In genomic region chr12:108811133-108811532, GRCm38 (mm10) we compare ENCODE assay signal across 8 mouse cellular contexts. TPM values are rescaled to one million over a fixed set of nuclear protein-coding genes. Genes with fewer than 3 reads are reported as not detected.
DNase-seq lines count a peak whose midpoint lies in the region; ATAC-seq and TF ChIP-seq lines count a peak whose summit lies in the region.

No protein-coding gene starts in this region.

- H3K27ac ChIP-seq in heart, postnatal 0 days (ENCODE audit: low read depth): no peak overlapping the region
- H3K27ac ChIP-seq in heart, embryonic 12.5 days (ENCODE audit: poor library complexity, severe bottlenecking): no peak overlapping the region
- H3K27ac ChIP-seq in liver, embryonic 11.5 days (ENCODE audit: low read depth, low read length): no peak overlapping the region
- H3K27ac ChIP-seq in stomach, postnatal 0 days (replicated peaks): no peak overlapping the region

- CTCF ChIA-PET in Patski (lab: Charles Lee): interaction anchor here (1.4 kb wide), 1 partner anchor 59 kb away, joined by 3 read pairs; no protein-coding TSS in a partner anchor

- TF ChIP-seq CTCF in heart, postnatal 0 days (IDR thresholded peaks at IDR 0.05; ENCODE audit: low read depth): peak; percentile 63
- TF ChIP-seq CTCF in Patski (IDR thresholded peaks at IDR 0.05): peak; percentile 78
- TF ChIP-seq CTCF in stomach, postnatal 0 days (IDR thresholded peaks at IDR 0.05; ENCODE audit: low read depth): peak; percentile 81

- TF ChIP-seq EP300 in heart, postnatal 0 days (IDR thresholded peaks at IDR 0.05; ENCODE audit: low read depth): no peak
- TF ChIP-seq EP300 in stomach, postnatal 0 days (optimal IDR thresholded peaks at IDR 0.05): no peak

- ATAC-seq in heart, postnatal 0 days (ENCODE audit: insufficient read depth, low read depth): no peak
- no peak for ATAC-seq in heart, embryonic 12.5 days (ENCODE audit: insufficient number of reproducible peaks, low FRiP score)
- ATAC-seq in Patski: peak; percentile 60
- 0 out of 2 replicates have a peak, but pooled peaks have one; percentile 42 for ATAC-seq in liver, embryonic 11.5 days (replicated peaks; ENCODE audit: low FRiP score)
- ATAC-seq in stomach, postnatal 0 days (ENCODE audit: low FRiP score, low TSS enrichment): peak; percentile 38; the same call in 1 of the 2 replicates

- peaks cover 30% of the 10 kb centered on the region for H3K36me3 ChIP-seq in heart, postnatal 0 days (replicated peaks; ENCODE audit: control insufficient read depth, insufficient read depth, low read length)
- H3K36me3 ChIP-seq in heart, embryonic 12.5 days: peaks cover 43% of the 10 kb centered on the region
- peaks cover 33% of the 10 kb centered on the region for H3K36me3 ChIP-seq in liver, embryonic 11.5 days (ENCODE audit: control insufficient read depth, insufficient read depth, low read length)
- H3K36me3 ChIP-seq in stomach, postnatal 0 days (ENCODE audit: control insufficient read depth, insufficient read depth, low read length): peaks cover 3% of the 10 kb centered on the region; the same call in 1 of the 2 replicates

- H3K9ac ChIP-seq in heart, postnatal 0 days (replicated peaks; ENCODE audit: low read depth, low read length): no peak overlapping the region
- H3K9ac ChIP-seq in heart, embryonic 12.5 days: no peak overlapping the region
- H3K9ac ChIP-seq in liver, embryonic 11.5 days (ENCODE audit: low read depth, low read length): no peak overlapping the region
- H3K9ac ChIP-seq in stomach, postnatal 0 days (ENCODE audit: low read length): no peak overlapping the region

- 41% methylated on average over 2 of the region's 2 CpGs for whole genome bisulfite sequencing in heart, postnatal 0 days
- WGBS in heart, embryonic 12.5 days: 62% methylated on average over 2 of the region's 2 CpGs
- WGBS in liver, embryonic 11.5 days: 60% methylated on average over 2 of the region's 2 CpGs
- WGBS in stomach, postnatal 0 days: 35% methylated on average over 2 of the region's 2 CpGs

- POLR2A ChIA-PET in Patski (lab: Charles Lee): interaction anchor here (0.6 kb wide), 1 partner anchor 148 kb away, joined by 3 read pairs; no protein-coding TSS in a partner anchor

- DNase-seq in heart, postnatal 0 days (ENCODE audit: low spot score): no peak
- peak; percentile 19 to 29 for DNase-seq in B cell, adult 2 months
- no peak for DNase-seq in Patski (ENCODE audit: low read depth, low spot score)
- DNase-seq in liver, embryonic 11.5 days (ENCODE audit: low spot score): no peak
- DNase-seq in stomach, postnatal 0 days (ENCODE audit: low spot score): no peak
- DNase-seq in urinary bladder, adult 18-20 months (ENCODE audit: low spot score in 2 of 2): no peak
- no peak for DNase-seq in gastrocnemius, postnatal 10 days

- 0 out of 2 replicates have a peak, but pooled peaks cover 11% of the 10 kb centered on the region for H3K4me1 ChIP-seq in heart, postnatal 0 days (ENCODE audit: control insufficient read depth, insufficient read depth)
- peaks cover 41% of the 10 kb centered on the region for H3K4me1 ChIP-seq in heart, embryonic 12.5 days (replicated peaks)
- H3K4me1 ChIP-seq in liver, embryonic 11.5 days (replicated peaks; ENCODE audit: control insufficient read depth, insufficient read depth, low read length): peaks cover 19% of the 10 kb centered on the region
- H3K4me1 ChIP-seq in stomach, postnatal 0 days (replicated peaks; ENCODE audit: control insufficient read depth, insufficient read depth): no peaks in the 10 kb centered on the region

- H3K4me3 ChIP-seq in heart, postnatal 0 days (ENCODE audit: low read depth, low read length): no peak overlapping the region
- no peak overlapping the region for H3K4me3 ChIP-seq in heart, embryonic 12.5 days
- H3K4me3 ChIP-seq in liver, embryonic 11.5 days (ENCODE audit: low read depth, low read length): no peak overlapping the region
- H3K4me3 ChIP-seq in stomach, postnatal 0 days (ENCODE audit: low read depth, low read length): no peak overlapping the region

- no peak overlapping the region for H3K4me2 ChIP-seq in heart, postnatal 0 days (ENCODE audit: low read depth, low read length)
- H3K4me2 ChIP-seq in heart, embryonic 12.5 days: no peak overlapping the region
- no peak overlapping the region for H3K4me2 ChIP-seq in liver, embryonic 11.5 days
- no peak overlapping the region for H3K4me2 ChIP-seq in stomach, postnatal 0 days (replicated peaks; ENCODE audit: low read depth)

- no peaks in the 10 kb centered on the region for H3K9me3 ChIP-seq in heart, postnatal 0 days (replicated peaks; ENCODE audit: control insufficient read depth, low read length)
- H3K9me3 ChIP-seq in heart, embryonic 12.5 days (replicated peaks): no peaks in the 10 kb centered on the region
- no peaks in the 10 kb centered on the region for H3K9me3 ChIP-seq in liver, embryonic 11.5 days (ENCODE audit: control insufficient read depth, low read length)
- no peaks in the 10 kb centered on the region for H3K9me3 ChIP-seq in stomach, postnatal 0 days (ENCODE audit: control insufficient read depth, low read length)

- in situ Hi-C loops in Patski (cut with MboI; ENCODE audit: low pct_unique_long_range_greater_than_20kb): no loop called here

- H3K27me3 ChIP-seq in heart, postnatal 0 days (ENCODE audit: control insufficient read depth, insufficient read depth, low read length): no peaks in the 10 kb centered on the region
- H3K27me3 ChIP-seq in heart, embryonic 12.5 days (replicated peaks): no peaks in the 10 kb centered on the region
- H3K27me3 ChIP-seq in Patski: no peaks in the 10 kb centered on the region
- H3K27me3 ChIP-seq in liver, embryonic 11.5 days (replicated peaks; ENCODE audit: control insufficient read depth, insufficient read depth, low read length): no peaks in the 10 kb centered on the region
- H3K27me3 ChIP-seq in stomach, postnatal 0 days (ENCODE audit: control insufficient read depth, insufficient read depth, low read length): no peaks in the 10 kb centered on the region

RNA-seq across cellular contexts. Expression of gene Yy1, which starts 18.4 kb away (rescaled TPM):
- total RNA-seq in heart, postnatal 0 days (2014; rRNA removed; ENCODE audit: low replicate concordance): 21.5 and 32.7 TPM in 2 replicates
- 7.1 and 7.6 TPM in 2 replicates for polyA plus RNA-seq in heart, postnatal 0 days (2015; fragmentation: Nextera tagmentation; extraction: Ambion mirVana)
- polyA plus RNA-seq in heart, embryonic 12.5 days (2016; fragmentation: Nextera tagmentation; extraction: Ambion mirVana): 16.0 and 18.8 TPM in 2 replicates
- polyA plus RNA-seq in Patski (2021): 53.2 TPM
- 17.9 and 19.2 TPM in 2 replicates for polyA plus RNA-seq in liver, embryonic 11.5 days (2014; fragmentation: Nextera tagmentation; extraction: Ambion mirVana)
- 9.6 and 9.9 TPM in 2 replicates for polyA plus RNA-seq in stomach, postnatal 0 days (2015; fragmentation: Nextera tagmentation; extraction: Ambion mirVana)
- 10 to 100 TPM; 25.0 to 35.5 TPM for total RNA-seq in gastrocnemius, postnatal 10 days (2021)

RNA-seq across cellular contexts. Expression of gene Slc25a29, which starts 24.6 kb away (rescaled TPM):
- 4.4 and 7.0 TPM in 2 replicates for total RNA-seq in heart, postnatal 0 days (2014; rRNA removed; ENCODE audit: low replicate concordance)
- 2.4 and 3.0 TPM in 2 replicates for polyA plus RNA-seq in heart, postnatal 0 days (2015; fragmentation: Nextera tagmentation; extraction: Ambion mirVana)
- polyA plus RNA-seq in heart, embryonic 12.5 days (2016; fragmentation: Nextera tagmentation; extraction: Ambion mirVana): 3.0 and 3.3 TPM in 2 replicates
- 11.8 TPM for polyA plus RNA-seq in Patski (2021)
- 2.9 and 3.9 TPM in 2 replicates for polyA plus RNA-seq in liver, embryonic 11.5 days (2014; fragmentation: Nextera tagmentation; extraction: Ambion mirVana)
- polyA plus RNA-seq in stomach, postnatal 0 days (2015; fragmentation: Nextera tagmentation; extraction: Ambion mirVana): 3.7 and 3.8 TPM in 2 replicates
- total RNA-seq in gastrocnemius, postnatal 10 days (2021): 1 to 10 TPM; 4.6 to 4.7 TPM

RNA-seq across cellular contexts. Expression of gene Slc25a47, which starts 24.7 kb away (rescaled TPM):
- total RNA-seq in heart, postnatal 0 days (2014; rRNA removed; ENCODE audit: low replicate concordance): 11.3 and 15.3 TPM in 2 replicates
- polyA plus RNA-seq in heart, postnatal 0 days (2015; fragmentation: Nextera tagmentation; extraction: Ambion mirVana): 4.4 and 5.9 TPM in 2 replicates
- 5.2 and 5.4 TPM in 2 replicates for polyA plus RNA-seq in heart, embryonic 12.5 days (2016; fragmentation: Nextera tagmentation; extraction: Ambion mirVana)
- polyA plus RNA-seq in Patski (2021): 3.7 TPM
- 4.5 and 5.2 TPM in 2 replicates for polyA plus RNA-seq in liver, embryonic 11.5 days (2014; fragmentation: Nextera tagmentation; extraction: Ambion mirVana)
- polyA plus RNA-seq in stomach, postnatal 0 days (2015; fragmentation: Nextera tagmentation; extraction: Ambion mirVana): 4.3 and 5.6 TPM in 2 replicates
- 1 to 10 TPM; 5.2 to 9.1 TPM for total RNA-seq in gastrocnemius, postnatal 10 days (2021)

Comparison
In these comparisons a context has a peak if more than half of its experiments do, and no peak if none do; other contexts are left out.
1. ATAC-seq: peak in Patski (single experiment), liver, embryonic 11.5 days (single experiment) and stomach, postnatal 0 days (single experiment); none in heart, postnatal 0 days (single experiment) and heart, embryonic 12.5 days (single experiment).
2. DNase-seq: peak in B cell, adult 2 months (2 of 2); none in heart, postnatal 0 days (single experiment), Patski (single experiment), liver, embryonic 11.5 days (single experiment), stomach, postnatal 0 days (single experiment), urinary bladder, adult 18-20 months (0 of 2) and gastrocnemius, postnatal 10 days (single experiment).
3. Peak in every context shown above with its lines, with median percentiles within 50 percentile points of each other: CTCF ChIP-seq.